Mouse (Mus musculus) spleen, embryonic (tissue): ENCODE results near the gene Prkce.
"Not testable (repeated sequence)": the region's sequence is repeated elsewhere in the genome, so short reads cannot be mapped to it uniquely, and the experiment has no call there.

Experiments used
- CTCF ChIA-PET: fragments of 350-600 bp; sonication (Branson Sonifier 250); formaldehyde crosslinking; loops from one replicate; lab custom pipeline; 2022; lab: Charles Lee

Prkce gene

GRCm38 (mm10) chr17:86465865-86466264 lies 298.3 kb downstream of the Prkce start:
- CTCF ChIA-PET: no interaction called here

DNA sequence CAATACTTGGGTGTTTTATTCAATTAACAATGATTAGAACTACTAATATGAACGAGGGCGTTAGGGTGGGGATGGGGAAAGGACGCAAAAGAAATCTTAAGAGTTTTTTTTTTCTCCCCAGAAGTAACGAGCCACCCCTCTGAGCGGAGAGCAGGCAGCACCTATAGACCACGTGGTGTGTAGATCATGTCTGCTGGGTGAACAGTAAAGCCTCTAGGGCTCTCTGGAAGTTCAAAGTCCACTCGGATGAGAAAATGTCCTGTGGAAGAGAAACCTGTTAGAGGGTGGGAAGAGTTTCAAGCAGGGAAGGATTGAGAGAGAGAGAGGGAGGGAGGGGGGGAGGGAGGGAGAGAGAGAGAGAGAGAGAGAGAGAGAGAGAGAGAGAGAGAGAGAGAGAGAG lies 298.8 kb downstream of the Prkce start:
- CTCF ChIA-PET: no interaction called here

DNA sequence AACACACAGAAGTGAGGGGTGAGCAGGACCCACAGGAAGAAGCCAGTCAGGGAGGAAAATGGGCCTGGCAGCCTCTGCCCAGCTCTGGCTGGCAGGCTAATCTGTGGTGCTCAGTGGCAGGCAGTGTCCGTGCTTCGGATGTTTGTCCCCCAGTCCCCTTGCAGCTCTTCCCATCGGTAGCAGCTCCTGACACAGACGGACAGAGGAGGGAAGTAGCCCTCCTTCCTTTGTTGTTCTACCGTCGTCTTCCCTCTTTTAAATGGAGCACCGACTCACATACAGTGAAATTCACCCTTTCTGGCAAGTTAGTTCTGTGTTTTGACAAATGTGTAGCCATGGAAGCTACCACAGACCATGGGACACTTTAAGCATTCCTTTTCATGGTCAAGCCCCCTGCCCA lies 299.3 kb downstream of the Prkce start:
- CTCF ChIA-PET: interaction anchor here (1.4 kb wide), 1 partner anchor 8 kb away, joined by 3 read pairs; no protein-coding TSS in a partner anchor

DNA sequence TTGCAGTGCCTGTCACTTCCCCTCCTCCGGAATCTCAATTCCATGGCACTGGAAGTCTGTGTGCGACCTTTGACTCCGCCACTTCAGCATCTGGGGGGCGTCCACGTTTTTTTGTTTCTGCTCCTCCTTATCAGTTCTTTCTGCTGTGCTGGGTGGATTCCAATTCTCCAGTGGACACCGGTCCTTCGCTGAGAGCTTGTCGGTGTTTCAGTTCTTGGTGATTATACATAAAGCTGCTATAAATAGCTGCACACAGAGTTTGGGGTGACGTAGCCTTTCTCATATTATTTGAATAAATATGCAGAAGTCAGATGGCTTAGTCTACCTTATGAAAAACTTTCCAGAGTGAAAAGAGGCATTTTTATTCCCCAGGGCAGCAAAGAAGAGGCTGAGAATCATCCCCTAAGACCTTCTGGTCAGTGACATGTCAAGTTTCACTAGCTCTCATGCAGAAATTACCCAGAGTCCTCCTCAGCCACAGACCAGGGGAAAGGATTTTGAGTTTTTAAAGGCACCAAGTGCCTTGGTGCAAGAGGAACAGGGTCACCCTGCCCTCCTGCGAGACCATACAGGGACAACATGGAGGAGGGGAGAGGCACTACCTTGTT lies 299.8 kb downstream of the Prkce start:
- CTCF ChIA-PET: interaction anchor here (1.4 kb wide), 1 partner anchor 9 kb away, joined by 3 read pairs; no protein-coding TSS in a partner anchor

DNA sequence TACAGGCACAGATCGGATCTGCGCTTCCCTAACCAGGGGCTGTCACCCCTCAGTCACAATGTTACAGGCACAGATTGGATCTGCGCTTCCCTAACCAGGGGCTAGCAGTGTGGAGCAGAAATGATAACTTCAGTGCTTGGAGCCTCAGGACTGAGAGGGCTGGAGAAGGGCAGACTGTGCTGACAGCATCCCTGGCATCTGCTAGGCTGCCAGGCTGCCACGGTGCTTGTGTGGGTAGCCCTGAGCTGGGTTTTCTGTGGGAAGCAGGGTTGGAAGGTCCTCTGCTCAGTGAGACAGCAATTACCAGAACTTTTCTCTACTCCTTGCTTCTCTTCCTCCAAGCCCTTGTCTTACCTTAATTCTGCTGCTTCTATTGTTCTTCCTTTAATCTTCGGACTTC lies 300.4 kb downstream of the Prkce start:
- CTCF ChIA-PET: interaction anchor here (1.4 kb wide), 1 partner anchor 9 kb away, joined by 3 read pairs; no protein-coding TSS in a partner anchor

DNA sequence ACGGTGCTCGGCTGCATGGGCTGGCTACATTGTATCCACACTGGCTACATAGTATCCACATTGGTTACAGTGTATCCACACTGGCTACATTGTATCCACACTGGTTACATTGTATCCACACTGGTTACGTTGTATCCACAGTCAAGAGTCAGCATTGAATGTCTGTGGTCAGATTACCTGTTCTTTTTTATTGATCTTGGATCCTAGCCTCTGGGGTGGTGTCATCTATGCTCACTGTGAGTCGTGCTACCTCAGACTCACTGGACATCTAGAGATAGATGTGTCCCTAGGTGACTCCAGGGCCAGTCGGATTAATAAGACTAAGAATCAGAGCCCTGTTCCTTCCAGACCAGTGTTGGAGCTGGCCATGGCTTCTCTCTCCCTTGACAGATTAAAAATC lies 302.6 kb downstream of the Prkce start:
- CTCF ChIA-PET: interaction anchor here (0.6 kb wide), 1 partner anchor 856 kb away, joined by 3 read pairs; no protein-coding TSS in a partner anchor

GRCm38 (mm10) chr17:86471684-86472083 lies 304.1 kb downstream of the Prkce start:
- CTCF ChIA-PET: interaction anchor here (0.6 kb wide), 1 partner anchor 288 kb away, joined by 6 read pairs; no protein-coding TSS in a partner anchor

GRCm38 (mm10) chr17:86476674-86477073 lies 309.1 kb downstream of the Prkce start:
- CTCF ChIA-PET: no interaction called here

DNA sequence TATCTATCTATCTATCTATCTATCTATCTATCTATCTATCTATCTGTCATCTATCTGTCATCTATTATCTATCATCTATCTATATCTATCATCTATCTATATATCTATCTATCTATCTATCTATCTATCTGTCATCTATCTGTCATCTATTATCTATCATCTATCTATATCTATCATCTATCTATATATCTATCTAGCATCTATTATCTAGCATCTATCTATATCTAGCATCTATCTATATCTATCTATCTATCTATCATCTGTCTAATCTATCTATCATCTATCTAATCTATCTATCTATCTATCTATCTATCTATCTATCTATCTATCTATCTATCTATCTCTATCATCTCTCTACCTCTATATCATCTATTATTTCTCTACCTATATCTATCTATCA lies 309.8 kb downstream of the Prkce start:
- CTCF ChIA-PET: not testable (repeated sequence)

GRCm38 (mm10) chr17:86479406-86479805 lies 311.8 kb downstream of the Prkce start:
- CTCF ChIA-PET: no interaction called here

GRCm38 (mm10) chr17:86482675-86483074 lies 315.1 kb downstream of the Prkce start:
- CTCF ChIA-PET: no interaction called here

DNA sequence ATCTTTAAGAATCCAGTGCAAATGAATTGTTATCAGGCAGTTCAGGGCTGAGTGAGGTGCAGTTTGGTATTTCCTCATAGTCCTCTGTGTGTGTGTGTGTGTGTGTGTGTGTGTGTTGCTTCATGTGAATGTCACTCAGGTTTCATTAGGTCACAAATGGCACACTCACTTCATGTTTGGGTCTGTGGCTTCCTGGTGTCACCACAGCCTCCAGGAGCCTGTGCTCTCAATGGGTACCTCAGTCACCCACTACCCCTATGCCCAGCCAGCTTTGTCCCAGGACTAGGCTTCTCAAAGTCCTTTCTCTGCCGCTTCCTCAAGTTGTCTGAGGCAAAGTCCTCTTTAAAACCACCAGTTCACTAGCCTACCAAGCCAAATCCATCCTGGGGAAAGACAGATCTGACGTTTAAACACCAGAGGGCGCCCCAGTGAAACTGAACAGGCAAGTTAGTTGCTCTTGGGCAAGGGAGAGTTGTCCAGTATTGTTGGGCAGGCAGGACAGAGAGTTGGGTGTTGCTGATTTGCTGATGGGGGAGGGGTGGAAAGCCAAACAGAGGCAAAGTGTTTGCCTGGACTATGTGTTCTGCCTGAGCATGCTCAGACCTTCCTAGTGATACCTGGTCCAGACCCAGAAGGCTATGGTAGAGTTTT lies 316.6 kb downstream of the Prkce start:
- CTCF ChIA-PET: no interaction called here

DNA sequence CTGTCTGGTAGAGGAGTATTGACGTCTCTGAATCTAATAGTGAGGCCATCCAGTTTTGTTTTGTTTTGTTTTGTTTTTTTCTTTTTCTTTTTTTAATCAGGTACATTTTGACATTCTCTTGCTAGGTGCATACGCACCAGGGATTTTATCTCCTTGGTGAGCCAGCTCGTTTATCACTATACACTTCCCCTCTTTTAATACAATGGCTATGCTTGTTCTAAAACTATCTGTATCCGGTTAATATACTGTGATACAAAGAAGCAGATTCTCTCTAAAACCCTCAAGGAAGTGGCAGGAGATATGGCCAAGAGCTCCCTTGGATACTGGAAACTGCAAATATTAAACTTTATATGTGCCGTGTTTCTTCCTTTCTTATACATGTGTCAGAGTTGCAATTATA lies 319.1 kb downstream of the Prkce start:
- CTCF ChIA-PET: interaction anchor here (0.6 kb wide), 1 partner anchor 61 kb away, joined by 4 read pairs; no protein-coding TSS in a partner anchor

DNA sequence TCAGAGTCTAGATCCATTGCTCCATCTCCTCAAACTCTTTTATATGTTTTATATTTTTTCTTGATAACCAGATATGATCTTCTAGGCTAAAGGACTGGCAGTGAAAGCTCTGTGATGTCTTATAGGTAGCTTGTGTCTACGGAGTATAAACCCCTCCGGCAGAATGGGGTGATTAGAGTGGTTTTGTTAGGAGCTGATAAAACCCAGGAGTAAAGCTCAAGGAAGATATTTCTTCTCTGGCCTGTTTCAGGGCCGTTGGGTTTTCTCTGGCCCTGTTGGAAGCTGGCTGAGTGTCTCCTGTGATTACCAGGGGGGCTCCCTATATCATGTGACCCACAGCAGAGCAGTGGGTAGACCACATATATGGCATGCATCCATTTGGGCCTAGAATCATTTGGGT lies 319.9 kb downstream of the Prkce start:
- CTCF ChIA-PET: no interaction called here

GRCm38 (mm10) chr17:86489827-86490226 lies 322.2 kb downstream of the Prkce start:
- CTCF ChIA-PET: no interaction called here

DNA sequence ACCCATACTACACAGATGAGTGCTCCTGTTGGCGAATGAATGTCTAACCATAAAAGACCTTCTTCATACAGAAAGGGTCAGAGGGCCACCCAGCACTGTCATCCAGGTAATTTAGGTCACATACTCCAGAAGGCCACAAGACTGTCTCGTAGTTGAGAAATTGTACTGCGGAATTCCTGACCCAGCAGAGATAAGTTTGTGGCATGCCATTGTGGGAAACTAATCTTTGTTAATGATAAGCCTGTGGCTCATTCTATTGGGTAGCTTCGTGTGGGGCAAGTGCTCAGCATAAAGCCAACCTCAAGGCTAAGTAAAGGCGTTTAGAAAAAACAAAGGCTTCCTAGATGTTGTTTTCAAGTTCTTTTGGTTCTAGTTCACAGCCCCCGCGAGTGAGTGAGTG lies 324.8 kb downstream of the Prkce start:
- CTCF ChIA-PET: no interaction called here

DNA sequence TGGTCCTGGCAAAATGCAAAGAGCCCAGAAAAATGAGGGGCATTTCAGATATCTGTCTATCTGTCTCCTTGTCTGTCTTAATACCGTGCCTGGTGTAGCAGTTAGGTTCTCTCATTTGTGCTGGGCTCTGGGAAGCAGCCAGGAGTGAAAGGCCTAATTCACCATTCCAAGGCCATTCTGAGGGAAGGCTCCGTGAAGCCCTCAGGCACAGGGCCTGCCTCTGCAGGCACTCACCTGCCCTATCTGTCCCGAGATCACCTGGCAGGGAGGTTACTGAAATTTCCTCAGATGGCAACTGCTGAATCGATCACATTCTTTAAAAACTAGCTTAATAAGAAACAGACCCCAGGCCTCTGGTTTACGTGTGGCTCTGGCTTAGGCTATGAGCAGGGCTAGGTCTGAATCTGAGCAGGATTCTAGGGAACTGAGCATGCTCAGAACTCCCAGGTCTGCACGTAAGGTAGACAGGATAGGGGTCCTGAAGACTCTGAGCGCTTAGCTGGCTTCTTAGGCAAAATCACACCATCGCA lies 326.4 kb downstream of the Prkce start:
- CTCF ChIA-PET: interaction anchor here (0.6 to 0.7 kb wide), 4 partner anchors 46 to 1444 kb away, joined by 3 to 4 read pairs (median 3); no protein-coding TSS in a partner anchor

DNA sequence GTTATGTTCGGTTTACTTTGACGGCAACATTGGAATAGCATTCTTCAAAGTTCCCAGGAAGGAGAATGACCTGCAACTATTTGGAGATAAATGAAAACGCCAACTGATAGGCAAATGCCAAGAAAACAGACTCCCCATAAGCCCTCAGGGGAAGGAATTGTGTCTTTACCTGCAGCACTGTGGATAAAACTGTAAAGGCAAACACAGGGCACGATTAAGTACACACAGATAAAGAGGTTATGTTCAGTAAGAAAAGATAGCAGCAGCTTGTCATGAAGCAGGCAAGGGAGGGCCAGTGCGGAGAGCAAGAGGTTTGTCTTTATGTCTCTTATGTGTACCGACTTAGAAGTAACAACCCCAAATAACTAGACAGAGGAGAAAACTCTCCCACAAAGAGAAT lies 326.9 kb downstream of the Prkce start:
- CTCF ChIA-PET: interaction anchor here (0.6 to 0.7 kb wide), 2 partner anchors 53 to 989 kb away, joined by 3 to 4 read pairs; no protein-coding TSS in a partner anchor

- CTCF ChIA-PET: interaction anchor here (0.6 to 0.7 kb wide), 2 partner anchors 53 to 988 kb away, joined by 3 to 4 read pairs; no protein-coding TSS in a partner anchor
Observed at GRCm38 (mm10) chr17:86494895-86495294, 327.3 kb downstream of the Prkce start.

- CTCF ChIA-PET: no interaction called here
Observed at GRCm38 (mm10) chr17:86496123-86496771, 328.7 kb downstream of the Prkce start.

DNA sequence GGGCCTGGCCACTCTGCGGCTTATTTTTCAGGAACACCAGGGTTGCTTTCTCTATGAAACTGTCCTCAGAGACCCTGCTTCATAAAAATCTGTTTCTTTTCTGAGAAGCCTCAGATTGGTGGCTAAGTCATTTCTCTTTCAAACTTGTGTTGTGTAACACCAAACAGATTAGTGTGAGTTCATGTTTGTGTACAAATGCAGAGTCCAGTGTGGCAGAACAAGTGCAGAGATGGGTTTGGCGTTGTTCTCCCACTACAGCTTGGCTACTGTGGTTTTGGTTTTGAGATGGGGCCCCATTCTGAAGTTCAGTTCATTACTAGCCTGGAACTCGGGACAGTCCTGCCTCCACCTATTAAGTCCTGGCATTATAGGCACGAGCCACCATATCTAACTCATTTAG lies 329.7 kb downstream of the Prkce start:
- CTCF ChIA-PET: interaction anchor here (0.6 to 0.7 kb wide), 2 partner anchors 259 to 1439 kb away, joined by 4 to 10 read pairs; no protein-coding TSS in a partner anchor
